Mouse (Mus musculus): ENCODE measurements around the gene Hdac9.

Gene Hdac9

GRCm38 (mm10) chr12:34156301-34156700 is 760.6 kb downstream of the Hdac9 start:
- no peaks in the 10 kb centered on the region for H3K36me3 ChIP-seq (ENCODE audit: control insufficient read depth, insufficient read depth, low read length, poor library complexity, severe bottlenecking)
- H3K27me3 ChIP-seq (ENCODE audit: control insufficient read depth, insufficient read depth, low read length, poor library complexity, severe bottlenecking) = no peaks in the 10 kb centered on the region
- no peak for DNase-seq (ENCODE audit: low read depth, low spot score)

DNA sequence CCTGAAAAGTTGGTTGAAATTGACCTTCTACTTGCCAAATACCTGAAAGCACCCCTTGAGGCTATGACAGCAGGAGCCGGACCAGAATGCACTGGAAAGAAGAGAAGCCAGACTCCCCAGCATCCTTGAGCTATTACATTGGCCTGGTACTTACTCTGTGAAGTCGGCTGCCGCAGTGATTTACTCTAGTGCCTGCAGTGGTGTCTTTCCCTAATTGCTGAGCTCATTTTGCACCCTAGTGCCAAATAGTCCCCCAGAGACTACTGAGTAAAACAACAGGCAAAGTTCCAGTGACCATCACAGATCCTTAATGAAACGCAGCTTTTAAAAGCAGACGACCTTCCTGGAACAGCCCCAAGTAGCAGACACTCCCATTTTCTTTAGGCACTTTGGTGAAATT is 761.2 kb downstream of the Hdac9 start:
- DNase-seq (ENCODE audit: low read depth, low spot score) = no peak
- H3K27me3 ChIP-seq (ENCODE audit: control insufficient read depth, insufficient read depth, low read length, poor library complexity, severe bottlenecking) = no peaks in the 10 kb centered on the region
- H3K36me3 ChIP-seq (ENCODE audit: control insufficient read depth, insufficient read depth, low read length, poor library complexity, severe bottlenecking) = no peaks in the 10 kb centered on the region

- Histone ChIP-seq H3K36me3 (ENCODE audit: control insufficient read depth, insufficient read depth, low read length, poor library complexity, severe bottlenecking) (no peaks in the 10 kb centered on the region), H3K27me3 (ENCODE audit: control insufficient read depth, insufficient read depth, low read length, poor library complexity, severe bottlenecking) (no peaks in the 10 kb centered on the region)
- DNase-seq (ENCODE audit: low read depth, low spot score) = no peak
Observed at GRCm38 (mm10) chr12:34154757-34155156, 762.1 kb downstream of the Hdac9 start.

GRCm38 (mm10) chr12:34151336-34151735 is 765.6 kb downstream of the Hdac9 start:
- no peaks in the 10 kb centered on the region; the same call in 1 of the 2 replicates for H3K27me3 ChIP-seq (ENCODE audit: control insufficient read depth, insufficient read depth, low read length, poor library complexity, severe bottlenecking)
- DNase-seq (ENCODE audit: low read depth, low spot score) = no peak
- H3K36me3 ChIP-seq (ENCODE audit: control insufficient read depth, insufficient read depth, low read length, poor library complexity, severe bottlenecking) = no peaks in the 10 kb centered on the region

DNA sequence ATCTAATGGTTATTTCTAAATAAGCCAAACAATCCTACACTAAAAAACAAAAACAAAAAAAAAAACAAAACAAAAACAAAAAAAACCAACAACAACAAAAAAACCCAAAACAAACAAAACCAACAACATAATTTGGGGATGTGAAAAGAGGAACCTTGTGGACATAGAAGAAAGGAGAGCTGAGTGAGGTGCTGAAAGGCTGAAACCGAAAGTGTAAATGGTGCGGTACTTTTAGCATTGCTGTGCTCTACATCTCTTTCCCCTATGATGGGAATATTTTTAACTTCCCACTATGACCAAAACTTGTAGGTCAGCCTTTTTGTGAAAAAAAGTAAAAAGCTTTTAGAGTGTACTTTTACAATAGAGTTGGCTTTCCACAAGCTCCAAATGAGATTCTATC is 774.2 kb downstream of the Hdac9 start:
- peak; percentile 61 for DNase-seq (ENCODE audit: low read depth, low spot score)
- Histone ChIP-seq H3K36me3 (ENCODE audit: control insufficient read depth, insufficient read depth, low read length, poor library complexity, severe bottlenecking) (no peaks in the 10 kb centered on the region), H3K27me3 (ENCODE audit: control insufficient read depth, insufficient read depth, low read length, poor library complexity, severe bottlenecking) (no peaks in the 10 kb centered on the region; the same call in 1 of the 2 replicates)

DNA sequence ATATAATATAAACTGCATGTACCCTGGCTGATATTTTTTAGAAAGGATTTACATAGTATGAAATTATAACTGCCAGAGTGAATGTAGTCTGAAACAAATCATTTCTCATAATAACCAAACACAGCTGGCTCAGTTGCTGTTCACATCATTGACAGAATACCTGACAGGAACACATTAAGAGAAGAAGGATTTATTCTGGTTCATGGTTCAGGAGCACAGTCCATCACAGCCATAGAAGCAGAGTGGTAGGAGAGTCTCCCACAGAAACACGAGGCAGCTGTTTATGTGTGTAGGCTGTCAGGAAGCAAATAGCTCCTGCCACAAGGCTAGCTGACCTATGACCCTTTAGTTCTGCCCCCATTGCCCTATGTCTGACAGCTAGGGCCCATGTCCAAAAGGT is 803.6 kb downstream of the Hdac9 start:
- H3K36me3 ChIP-seq (ENCODE audit: control insufficient read depth, insufficient read depth, low read length, poor library complexity, severe bottlenecking) = no peaks in the 10 kb centered on the region
- DNase-seq (ENCODE audit: low read depth, low spot score) = no peak

DNA sequence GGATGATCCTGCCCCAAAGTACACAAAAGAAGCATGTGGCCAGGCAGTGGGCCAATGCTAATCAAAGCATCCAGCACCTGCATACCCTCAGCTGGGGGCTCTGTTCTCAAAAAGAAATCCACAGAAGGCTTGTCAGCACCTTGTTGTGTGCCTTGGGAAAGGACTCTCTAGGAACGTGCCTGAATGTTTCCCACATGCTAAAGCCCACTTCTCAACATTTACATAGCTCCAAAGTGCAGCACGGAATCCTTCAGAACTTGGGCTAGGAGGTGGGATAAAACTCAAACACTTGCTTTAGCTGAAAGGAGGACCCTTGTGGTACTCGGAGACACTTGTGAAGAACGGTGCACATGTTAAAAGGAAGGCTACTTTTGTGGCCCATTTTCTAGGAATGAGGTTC is 823.9 kb downstream of the Hdac9 start:
- H3K27me3 ChIP-seq (ENCODE audit: control insufficient read depth, insufficient read depth, low read length, poor library complexity, severe bottlenecking) = no peaks in the 10 kb centered on the region
- DNase-seq (ENCODE audit: low read depth, low spot score) = no peak
- H3K36me3 ChIP-seq (ENCODE audit: control insufficient read depth, insufficient read depth, low read length, poor library complexity, severe bottlenecking) = no peaks in the 10 kb centered on the region

More for the DNA sequence above, 803.6 kb downstream of the Hdac9 start:
- H3K27me3 ChIP-seq (ENCODE audit: control insufficient read depth, insufficient read depth, low read length, poor library complexity, severe bottlenecking) = no peaks in the 10 kb centered on the region

DNA sequence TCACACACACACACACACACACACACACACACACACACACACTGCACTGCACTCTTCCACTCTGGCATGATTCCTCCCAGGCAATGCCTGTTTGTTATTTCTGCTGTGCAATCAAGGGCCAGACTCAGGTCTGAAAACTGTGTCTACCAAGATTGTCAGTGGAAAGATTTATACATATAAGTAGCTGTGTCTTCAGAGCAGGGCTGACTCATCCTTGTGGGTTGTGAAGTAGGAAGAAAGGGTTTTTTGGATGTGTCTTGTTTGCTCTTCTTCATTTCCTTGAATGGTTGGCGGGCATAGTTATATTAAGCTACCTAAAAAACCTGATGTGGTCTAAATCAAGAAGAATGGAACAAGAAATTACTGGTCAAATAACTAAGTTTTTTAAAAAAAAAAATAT is 825.0 kb downstream of the Hdac9 start:
- DNase-seq (ENCODE audit: low read depth, low spot score) = no peak
- Histone ChIP-seq H3K27me3 (ENCODE audit: control insufficient read depth, insufficient read depth, low read length, poor library complexity, severe bottlenecking) (no peaks in the 10 kb centered on the region), H3K36me3 (ENCODE audit: control insufficient read depth, insufficient read depth, low read length, poor library complexity, severe bottlenecking) (no peaks in the 10 kb centered on the region; the same call in 1 of the 2 replicates)

DNA sequence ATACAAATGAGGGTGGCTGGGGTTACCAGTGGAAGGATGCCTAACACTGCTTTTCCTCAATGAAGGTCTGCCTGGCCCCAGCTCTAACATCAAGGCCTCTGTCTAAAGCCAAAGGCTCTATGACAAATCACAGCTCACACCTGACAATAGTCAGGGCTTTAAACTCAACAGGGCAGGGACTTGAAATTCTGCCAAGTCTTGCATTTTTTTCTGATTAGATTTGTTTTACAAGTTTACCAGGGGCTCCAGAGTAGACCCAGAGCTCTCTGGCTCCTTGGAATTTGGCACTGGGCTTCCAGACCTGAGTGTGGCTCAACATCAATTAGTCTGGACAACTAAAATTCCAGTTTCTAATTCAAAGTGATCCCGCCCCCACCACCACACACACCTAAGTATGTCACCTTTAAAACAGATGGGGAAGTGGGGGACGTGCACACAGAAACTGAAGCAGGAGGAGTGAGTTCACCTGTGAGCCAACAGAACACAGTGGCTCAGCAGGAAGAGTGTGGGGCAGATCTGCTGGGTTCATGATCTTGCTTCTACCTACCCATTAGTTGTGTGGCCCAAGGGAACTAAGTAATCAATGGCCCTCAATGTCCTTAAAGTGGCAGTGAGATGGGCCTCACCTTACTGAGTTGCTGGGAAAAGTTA is 829.5 kb downstream of the Hdac9 start:
- H3K36me3 ChIP-seq (ENCODE audit: control insufficient read depth, insufficient read depth, low read length, poor library complexity, severe bottlenecking) = no peaks in the 10 kb centered on the region; the same call in 1 of the 2 replicates
- no peak for DNase-seq (ENCODE audit: low read depth, low spot score)
- no peaks in the 10 kb centered on the region for H3K27me3 ChIP-seq (ENCODE audit: control insufficient read depth, insufficient read depth, low read length, poor library complexity, severe bottlenecking)

DNA sequence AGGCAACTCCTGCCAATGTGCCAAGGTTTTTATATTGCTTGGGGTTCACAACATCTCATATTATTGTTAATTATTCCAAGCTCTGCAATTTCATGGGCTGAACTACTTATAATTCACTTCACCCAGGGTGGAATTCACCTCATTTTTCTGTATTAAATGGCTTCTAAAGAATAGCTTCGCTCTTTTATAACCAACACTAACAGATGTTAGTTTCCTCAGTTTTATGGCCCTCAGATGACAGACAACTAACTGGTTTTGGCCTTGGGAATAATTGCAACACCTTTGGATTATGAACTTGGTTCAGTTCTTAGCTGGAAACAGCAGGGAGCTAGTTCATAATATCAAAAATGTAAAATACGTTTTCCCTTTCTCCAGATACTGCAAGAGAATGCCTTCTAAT is 839.9 kb downstream of the Hdac9 start:
- Histone ChIP-seq H3K36me3 (ENCODE audit: control insufficient read depth, insufficient read depth, low read length, poor library complexity, severe bottlenecking) (no peaks in the 10 kb centered on the region), H3K27me3 (ENCODE audit: control insufficient read depth, insufficient read depth, low read length, poor library complexity, severe bottlenecking) (no peaks in the 10 kb centered on the region)
- DNase-seq (ENCODE audit: low read depth, low spot score) = no peak

- DNase-seq (ENCODE audit: low read depth, low spot score) = no peak
- Histone ChIP-seq H3K36me3 (ENCODE audit: control insufficient read depth, insufficient read depth, low read length, poor library complexity, severe bottlenecking) (no peaks in the 10 kb centered on the region), H3K27me3 (ENCODE audit: control insufficient read depth, insufficient read depth, low read length, poor library complexity, severe bottlenecking) (no peaks in the 10 kb centered on the region)
Observed at GRCm38 (mm10) chr12:34075805-34076509, 840.9 kb downstream of the Hdac9 start.

DNA sequence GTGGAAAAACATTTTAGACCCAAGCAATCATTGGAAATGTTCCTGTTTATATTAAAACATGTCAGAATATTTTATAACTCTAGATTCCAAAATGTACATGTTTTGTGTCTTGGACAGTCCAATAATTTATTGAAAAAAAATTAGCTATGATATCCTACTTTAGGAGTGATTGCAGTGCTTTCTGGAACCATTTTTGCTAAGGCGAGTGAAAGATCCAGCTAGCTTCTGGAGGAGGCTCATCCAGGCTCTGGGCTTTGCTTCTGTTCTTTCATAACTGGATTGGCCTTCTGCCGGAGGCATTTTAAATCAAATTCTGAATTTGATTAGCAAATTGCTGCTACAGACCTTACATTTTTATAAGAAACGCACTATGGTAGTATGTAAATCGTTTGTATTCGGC is 864.4 kb downstream of the Hdac9 start:
- DNase-seq (ENCODE audit: low read depth, low spot score) = no peak
- Histone ChIP-seq H3K27me3 (ENCODE audit: control insufficient read depth, insufficient read depth, low read length, poor library complexity, severe bottlenecking) (no peaks in the 10 kb centered on the region; the same call in 1 of the 2 replicates), H3K36me3 (ENCODE audit: control insufficient read depth, insufficient read depth, low read length, poor library complexity, severe bottlenecking) (no peaks in the 10 kb centered on the region)

DNA sequence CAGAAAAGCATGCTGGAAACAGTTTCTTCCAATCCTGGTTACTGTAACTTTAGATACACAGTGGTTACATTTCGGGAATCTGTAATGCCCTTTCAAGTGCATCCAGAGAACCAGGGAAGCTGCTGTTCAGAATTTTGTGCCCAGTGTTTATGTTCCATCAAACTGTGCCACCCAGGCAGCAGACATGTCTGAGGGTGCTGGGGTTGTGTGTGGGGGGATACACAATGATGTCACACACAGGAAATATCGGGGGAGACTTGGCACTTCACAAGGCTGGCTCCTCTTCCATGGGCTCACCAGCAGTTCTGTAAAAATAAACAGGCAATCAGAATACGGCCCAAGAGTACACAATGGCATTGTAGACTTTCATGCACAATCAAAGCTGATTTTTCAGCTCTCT is 864.9 kb downstream of the Hdac9 start:
- no peaks in the 10 kb centered on the region; the same call in 1 of the 2 replicates for H3K27me3 ChIP-seq (ENCODE audit: control insufficient read depth, insufficient read depth, low read length, poor library complexity, severe bottlenecking)
- DNase-seq (ENCODE audit: low read depth, low spot score) = no peak
- no peaks in the 10 kb centered on the region for H3K36me3 ChIP-seq (ENCODE audit: control insufficient read depth, insufficient read depth, low read length, poor library complexity, severe bottlenecking)

GRCm38 (mm10) chr12:34051112-34051511 is 865.8 kb downstream of the Hdac9 start:
- Histone ChIP-seq H3K27me3 (ENCODE audit: control insufficient read depth, insufficient read depth, low read length, poor library complexity, severe bottlenecking) (no peaks in the 10 kb centered on the region; the same call in 1 of the 2 replicates), H3K36me3 (ENCODE audit: control insufficient read depth, insufficient read depth, low read length, poor library complexity, severe bottlenecking) (no peaks in the 10 kb centered on the region)
- peak; percentile 34 for DNase-seq (ENCODE audit: low read depth, low spot score)

DNA sequence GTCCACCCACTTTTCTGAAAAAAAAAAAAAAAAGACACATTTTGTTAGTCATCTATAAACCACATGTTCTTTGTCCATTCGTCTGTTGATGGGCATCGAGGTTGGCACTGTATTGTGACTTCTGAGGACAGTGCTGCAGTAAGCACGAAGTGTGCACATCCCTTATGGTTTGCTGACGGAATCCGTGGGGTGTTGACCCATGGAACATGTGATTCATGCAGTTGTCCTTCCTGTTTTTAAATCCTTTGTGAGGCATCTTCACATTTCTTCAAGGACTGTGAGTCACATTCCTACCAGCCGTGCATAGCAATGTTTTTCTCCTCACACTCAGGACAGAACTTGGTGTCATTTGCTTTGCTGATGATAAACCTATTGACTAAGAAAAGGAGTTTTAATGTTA is 875.9 kb downstream of the Hdac9 start:
- Histone ChIP-seq H3K27me3 (ENCODE audit: control insufficient read depth, insufficient read depth, low read length, poor library complexity, severe bottlenecking) (no peaks in the 10 kb centered on the region), H3K36me3 (ENCODE audit: control insufficient read depth, insufficient read depth, low read length, poor library complexity, severe bottlenecking) (no peaks in the 10 kb centered on the region)
- DNase-seq (ENCODE audit: low read depth, low spot score) = no peak
